Mouse (Mus musculus): ENCODE measurements around the gene Stx1a. TPM values are rescaled to one million over a fixed set of nuclear protein-coding genes. Genes with fewer than 3 reads are reported as not detected.

The Stx1a gene
- 3.9 and 4.1 TPM in 2 replicates for polyA plus RNA-seq (2012; rRNA removed)

DNA sequence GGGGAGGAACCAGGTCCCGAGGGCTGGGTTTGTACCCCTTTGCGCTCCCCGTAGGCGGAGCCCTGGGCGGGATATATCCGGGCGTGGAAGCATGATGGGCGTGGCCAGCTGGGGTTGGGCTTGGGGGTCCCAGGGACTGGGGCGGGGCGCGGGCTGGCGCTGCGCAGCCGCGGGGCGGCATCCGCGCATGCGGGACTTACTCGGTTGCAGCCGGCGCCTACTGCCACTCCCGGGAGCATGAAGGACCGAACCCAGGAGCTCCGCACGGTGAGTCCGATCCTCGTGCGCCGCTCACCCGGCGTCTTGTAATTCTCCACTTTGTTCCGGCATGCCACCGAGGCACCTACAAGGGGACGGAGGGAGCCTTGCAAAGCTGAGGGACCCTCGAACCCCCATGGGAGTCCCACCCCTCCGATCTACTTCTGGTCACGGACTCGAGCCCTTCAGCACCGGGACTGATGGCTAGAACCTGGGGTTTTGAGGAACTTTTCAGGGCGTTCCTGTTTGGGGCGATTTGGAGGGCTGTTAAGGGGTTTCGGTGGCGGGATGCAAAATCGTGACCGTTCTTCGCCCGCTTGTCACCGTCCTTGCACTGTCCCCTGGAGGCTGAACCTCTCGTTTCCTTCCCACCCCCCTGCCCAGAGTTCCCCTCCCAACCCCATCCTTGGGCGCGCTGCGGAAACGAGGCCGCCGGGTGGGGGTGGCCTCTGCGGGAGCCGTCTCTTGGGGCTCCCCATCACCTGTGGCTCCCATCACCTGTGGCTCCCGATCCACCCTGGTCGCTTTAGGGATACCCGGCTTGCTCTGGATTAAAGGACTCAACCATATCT, at the start of gene Stx1a:
Gene Stx1a, plus strand, starts transcription at position 139 of the 830 bp plus-strand sequence.
- DNase-seq = peak; percentile 87
- Histone ChIP-seq H3K27ac (ENCODE audit: insufficient read depth, low read depth, low read length) (no peak within 1 kb of the TSS), H3K36me3 (ENCODE audit: control insufficient read depth, insufficient read depth, low read length) (no peaks in the 10 kb centered on the region), H3K4me1 (ENCODE audit: control insufficient read depth, insufficient read depth, low read length) (peaks cover 13% of the 10 kb centered on the region; the same call in 1 of the 2 replicates), H3K27me3 (replicated peaks; ENCODE audit: control insufficient read depth, insufficient read depth, low read length) (no peaks in the 10 kb centered on the region), H3K4me3 (ENCODE audit: insufficient read depth, low read depth, low read length) (peak within 1 kb of the TSS; percentile 57)
- WGBS = 1% methylated on average over 61 of the region's 61 CpGs
- no peak for TF ChIP-seq POLR2A (IDR thresholded peaks at IDR 0.05; ENCODE audit: low read depth, low read length)
- TF ChIP-seq CTCF (conservative IDR thresholded peaks at IDR 0.05; ENCODE audit: insufficient read depth, insufficient read length, low read depth, low read length) = no peak

GRCm38 (mm10) chr5:134973526-134973925, 49.8 kb upstream of the Stx1a start:
- Histone ChIP-seq H3K27me3 (replicated peaks; ENCODE audit: control insufficient read depth, insufficient read depth, low read length) (no peaks in the 10 kb centered on the region), H3K27ac (ENCODE audit: insufficient read depth, low read depth, low read length) (no peak overlapping the region), H3K36me3 (ENCODE audit: control insufficient read depth, insufficient read depth, low read length) (no peaks in the 10 kb centered on the region), H3K4me1 (ENCODE audit: control insufficient read depth, insufficient read depth, low read length) (no peaks in the 10 kb centered on the region), H3K4me3 (ENCODE audit: insufficient read depth, low read depth, low read length) (no peak overlapping the region)
- TF ChIP-seq POLR2A (IDR thresholded peaks at IDR 0.05; ENCODE audit: low read depth, low read length) (no peak), CTCF (conservative IDR thresholded peaks at IDR 0.05; ENCODE audit: insufficient read depth, insufficient read length, low read depth, low read length) (no peak)
- no peak for DNase-seq
- WGBS = 90% methylated on average over 7 of the region's 7 CpGs

DNA sequence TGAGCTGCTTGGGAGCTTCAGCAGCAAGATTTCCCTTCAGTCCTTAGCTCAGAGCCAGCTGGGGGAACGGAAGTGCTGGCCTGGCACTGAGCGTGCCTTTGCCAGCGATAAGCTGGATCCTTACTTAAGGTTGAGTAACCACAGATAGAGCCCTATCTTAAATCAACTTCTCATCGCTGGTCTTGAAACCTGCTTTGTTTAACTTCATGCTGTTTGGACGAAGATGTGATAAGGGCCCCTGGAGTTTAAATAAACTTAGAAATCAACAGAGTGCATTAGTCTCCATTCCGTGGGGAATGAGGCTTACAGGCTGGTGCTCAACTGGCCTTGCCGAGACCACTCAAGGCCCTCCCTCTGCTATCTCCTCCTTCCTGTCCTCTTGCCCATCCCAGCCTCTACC, 49.0 kb upstream of the Stx1a start:
- no peak for TF ChIP-seq CTCF (conservative IDR thresholded peaks at IDR 0.05; ENCODE audit: insufficient read depth, insufficient read length, low read depth, low read length)
- no peak for TF ChIP-seq POLR2A (IDR thresholded peaks at IDR 0.05; ENCODE audit: low read depth, low read length)
- 60% methylated on average over 7 of the region's 7 CpGs for WGBS
- H3K27ac ChIP-seq (ENCODE audit: insufficient read depth, low read depth, low read length) = no peak overlapping the region

GRCm38 (mm10) chr5:134974921-134975320, 48.4 kb upstream of the Stx1a start:
- no peak for DNase-seq
- H3K27ac ChIP-seq (ENCODE audit: insufficient read depth, low read depth, low read length) = no peak overlapping the region
- H3K27me3 ChIP-seq (replicated peaks; ENCODE audit: control insufficient read depth, insufficient read depth, low read length) = no peaks in the 10 kb centered on the region
- 57% methylated on average over 2 of the region's 2 CpGs for WGBS
- H3K4me1 ChIP-seq (ENCODE audit: control insufficient read depth, insufficient read depth, low read length) = no peaks in the 10 kb centered on the region
- TF ChIP-seq POLR2A (IDR thresholded peaks at IDR 0.05; ENCODE audit: low read depth, low read length) (no peak), CTCF (conservative IDR thresholded peaks at IDR 0.05; ENCODE audit: insufficient read depth, insufficient read length, low read depth, low read length) (no peak)
- H3K4me3 ChIP-seq (ENCODE audit: insufficient read depth, low read depth, low read length) = no peak overlapping the region
- no peaks in the 10 kb centered on the region for H3K36me3 ChIP-seq (ENCODE audit: control insufficient read depth, insufficient read depth, low read length)

More for the DNA sequence above, 49.0 kb upstream of the Stx1a start:
- no peaks in the 10 kb centered on the region for H3K36me3 ChIP-seq (ENCODE audit: control insufficient read depth, insufficient read depth, low read length)
- DNase-seq = no peak
- H3K4me3 ChIP-seq (ENCODE audit: insufficient read depth, low read depth, low read length) = no peak overlapping the region
- no peaks in the 10 kb centered on the region for H3K27me3 ChIP-seq (replicated peaks; ENCODE audit: control insufficient read depth, insufficient read depth, low read length)
- no peaks in the 10 kb centered on the region for H3K4me1 ChIP-seq (ENCODE audit: control insufficient read depth, insufficient read depth, low read length)

DNA sequence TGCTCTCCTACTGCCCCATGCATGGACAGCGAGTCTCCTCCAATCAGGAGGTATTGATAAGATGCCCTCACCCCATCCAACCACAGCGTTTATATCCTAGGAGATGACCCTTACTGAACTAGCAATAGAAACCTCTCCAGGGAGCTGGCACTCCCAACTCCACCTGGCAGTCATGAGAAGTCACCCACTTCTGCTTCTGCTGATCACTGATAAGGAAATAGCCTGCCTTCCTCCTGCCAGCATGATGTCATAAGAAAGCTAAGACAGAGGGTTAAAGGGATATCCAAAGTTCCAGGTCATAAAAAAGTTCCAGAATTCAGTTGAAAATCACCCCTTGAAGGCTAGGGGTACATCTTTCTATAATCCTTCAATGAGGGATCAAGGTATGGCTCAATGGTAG, 47.1 kb upstream of the Stx1a start:
- Histone ChIP-seq H3K4me1 (ENCODE audit: control insufficient read depth, insufficient read depth, low read length) (no peaks in the 10 kb centered on the region), H3K36me3 (ENCODE audit: control insufficient read depth, insufficient read depth, low read length) (no peaks in the 10 kb centered on the region), H3K27me3 (replicated peaks; ENCODE audit: control insufficient read depth, insufficient read depth, low read length) (no peaks in the 10 kb centered on the region), H3K27ac (ENCODE audit: insufficient read depth, low read depth, low read length) (no peak overlapping the region), H3K4me3 (ENCODE audit: insufficient read depth, low read depth, low read length) (no peak overlapping the region)
- DNase-seq = no peak
- WGBS = 82% methylated on average over 2 of the region's 2 CpGs
- TF ChIP-seq CTCF (conservative IDR thresholded peaks at IDR 0.05; ENCODE audit: insufficient read depth, insufficient read length, low read depth, low read length) = no peak
- no peak for TF ChIP-seq POLR2A (IDR thresholded peaks at IDR 0.05; ENCODE audit: low read depth, low read length)

DNA sequence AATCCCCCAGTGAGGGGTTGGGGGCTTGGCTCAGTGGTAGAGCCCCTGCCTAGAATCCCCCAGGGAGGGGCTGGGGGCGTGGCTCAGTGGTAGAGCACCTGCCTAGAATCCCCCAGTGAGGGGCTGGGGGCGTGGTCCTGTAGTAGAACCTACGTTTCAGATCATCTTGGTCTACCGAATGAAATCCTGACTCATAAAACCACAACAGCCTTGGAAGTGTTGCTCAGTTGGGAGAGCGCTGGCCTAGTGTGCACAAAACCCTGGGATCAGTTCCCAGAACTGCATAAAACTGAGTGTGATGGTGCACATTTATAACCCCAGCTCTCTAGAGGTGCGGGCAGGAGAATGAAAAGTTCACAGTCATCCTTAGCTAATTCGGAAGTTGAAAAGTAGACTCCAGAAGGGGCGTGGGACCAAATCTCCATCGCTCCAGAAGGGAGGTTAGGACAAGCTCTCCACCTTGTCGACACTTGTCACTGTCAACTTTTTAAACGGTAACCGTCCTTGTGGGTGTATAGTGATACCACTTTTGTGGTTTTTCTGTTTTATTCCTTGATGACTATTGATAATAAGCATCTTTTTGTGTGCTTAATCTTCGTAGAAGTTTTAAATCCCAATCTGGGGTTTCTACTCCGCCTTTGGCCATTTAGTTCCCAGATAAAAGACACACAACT, 46.6 kb upstream of the Stx1a start:
- Histone ChIP-seq H3K4me3 (ENCODE audit: insufficient read depth, low read depth, low read length) (no peak overlapping the region), H3K4me1 (ENCODE audit: control insufficient read depth, insufficient read depth, low read length) (no peaks in the 10 kb centered on the region), H3K27me3 (replicated peaks; ENCODE audit: control insufficient read depth, insufficient read depth, low read length) (no peaks in the 10 kb centered on the region), H3K27ac (ENCODE audit: insufficient read depth, low read depth, low read length) (no peak overlapping the region), H3K36me3 (ENCODE audit: control insufficient read depth, insufficient read depth, low read length) (no peaks in the 10 kb centered on the region)
- no peak for TF ChIP-seq CTCF (conservative IDR thresholded peaks at IDR 0.05; ENCODE audit: insufficient read depth, insufficient read length, low read depth, low read length)
- TF ChIP-seq POLR2A (IDR thresholded peaks at IDR 0.05; ENCODE audit: low read depth, low read length) = no peak
- 85% methylated on average over 14 of the region's 14 CpGs for WGBS
- no peak for DNase-seq

DNA sequence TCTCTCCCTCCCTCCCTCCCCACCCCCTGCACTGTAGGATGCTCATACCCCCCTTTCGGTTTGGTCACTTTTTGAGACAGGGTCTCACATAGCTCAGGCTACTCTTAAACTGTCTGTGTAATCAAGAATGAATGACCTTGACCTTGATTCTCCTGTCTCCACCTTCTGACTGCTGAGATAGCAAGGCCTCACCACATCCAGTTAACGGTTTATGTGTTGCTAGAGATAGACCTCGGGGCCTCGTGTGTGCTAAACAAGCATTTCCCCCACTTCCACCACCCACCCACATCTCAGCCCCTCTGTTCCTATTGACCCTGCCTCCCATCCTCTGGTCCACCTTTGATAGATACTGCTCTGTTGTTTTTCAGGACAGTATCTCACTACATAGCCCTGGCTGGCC, 45.4 kb upstream of the Stx1a start:
- Histone ChIP-seq H3K36me3 (ENCODE audit: control insufficient read depth, insufficient read depth, low read length) (no peaks in the 10 kb centered on the region), H3K27ac (ENCODE audit: insufficient read depth, low read depth, low read length) (no peak overlapping the region), H3K4me3 (ENCODE audit: insufficient read depth, low read depth, low read length) (no peak overlapping the region), H3K4me1 (ENCODE audit: control insufficient read depth, insufficient read depth, low read length) (no peaks in the 10 kb centered on the region), H3K27me3 (replicated peaks; ENCODE audit: control insufficient read depth, insufficient read depth, low read length) (no peaks in the 10 kb centered on the region)
- no peak for DNase-seq
- TF ChIP-seq CTCF (conservative IDR thresholded peaks at IDR 0.05; ENCODE audit: insufficient read depth, insufficient read length, low read depth, low read length) (no peak), POLR2A (IDR thresholded peaks at IDR 0.05; ENCODE audit: low read depth, low read length) (no peak)
- WGBS = 88% methylated on average over 4 of the region's 4 CpGs
